Mouse (Mus musculus) intestine, embryonic 15.5 days (tissue): ENCODE measurements around the gene Zfp870. TPM values are rescaled to one million over a fixed set of nuclear protein-coding genes. Genes with fewer than 3 reads are reported as not detected.

Source experiments
- ATAC-seq: fragments of 200-750 bp; cut with Nextera tagmentation; 2 replicates; pipeline ENCODE4 v1.8.0; 2017; ENCODE audit warnings: moderate TSS enrichment, moderate library complexity
- H3K27ac ChIP-seq: fragments of 300-500 bp; sonication (generic); 2 replicates; pipeline ENCODE4 v1.5.1; 2015; ENCODE audit warnings: mild to moderate bottlenecking, inconsistent platforms
- H3K27me3 ChIP-seq: fragments of 300-500 bp; sonication (generic); replicated peaks from 2 replicates; pipeline ENCODE4 v1.6.1; 2015; ENCODE audit warnings: inconsistent platforms
- H3K36me3 ChIP-seq: fragments of 300-500 bp; sonication (generic); 2 replicates; pipeline ENCODE4 v1.6.1; 2015; ENCODE audit warnings: inconsistent platforms
- H3K4me1 ChIP-seq: fragments of 300-500 bp; sonication (generic); replicated peaks from 2 replicates; pipeline ENCODE4 v1.6.1; 2015; ENCODE audit warnings: inconsistent platforms
- H3K4me2 ChIP-seq: fragments of 300-500 bp; sonication (generic); replicated peaks from 2 replicates; pipeline ENCODE4 v1.6.1; 2015; ENCODE audit warnings: mild to moderate bottlenecking, inconsistent platforms
- H3K4me3 ChIP-seq: fragments of 300-500 bp; sonication (generic); replicated peaks from 2 replicates; pipeline ENCODE4 v1.5.1; 2015; ENCODE audit warnings: inconsistent platforms
- H3K9ac ChIP-seq: fragments of 300-500 bp; sonication (generic); 2 replicates; pipeline ENCODE4 v1.6.1; 2015; ENCODE audit warnings: inconsistent platforms
- H3K9me3 ChIP-seq: fragments of 300-500 bp; sonication (generic); 2 replicates; pipeline ENCODE4 v1.6.1; 2016; ENCODE audit warnings: inconsistent platforms
- WGBS: fragments of 180-500 bp; shearing (Covaris S2); methylation state at CpG from one replicate; pipeline ENCODE4 v1.1.7; 2015; 5-methylcytosine and 5-hydroxymethylcytosine counted together
- polyA plus RNA-seq: library from polyadenylated mRNA; unstranded; fragments of >200 nt; fragmentation: Nextera tagmentation; extraction: Ambion mirVana; gene quantifications from 2 replicates; pipeline ENCODE4 v1.2.1, GENCODE M21; 2015

Gene Zfp870
- 6.4 and 6.9 TPM in 2 replicates for polyA plus RNA-seq

DNA sequence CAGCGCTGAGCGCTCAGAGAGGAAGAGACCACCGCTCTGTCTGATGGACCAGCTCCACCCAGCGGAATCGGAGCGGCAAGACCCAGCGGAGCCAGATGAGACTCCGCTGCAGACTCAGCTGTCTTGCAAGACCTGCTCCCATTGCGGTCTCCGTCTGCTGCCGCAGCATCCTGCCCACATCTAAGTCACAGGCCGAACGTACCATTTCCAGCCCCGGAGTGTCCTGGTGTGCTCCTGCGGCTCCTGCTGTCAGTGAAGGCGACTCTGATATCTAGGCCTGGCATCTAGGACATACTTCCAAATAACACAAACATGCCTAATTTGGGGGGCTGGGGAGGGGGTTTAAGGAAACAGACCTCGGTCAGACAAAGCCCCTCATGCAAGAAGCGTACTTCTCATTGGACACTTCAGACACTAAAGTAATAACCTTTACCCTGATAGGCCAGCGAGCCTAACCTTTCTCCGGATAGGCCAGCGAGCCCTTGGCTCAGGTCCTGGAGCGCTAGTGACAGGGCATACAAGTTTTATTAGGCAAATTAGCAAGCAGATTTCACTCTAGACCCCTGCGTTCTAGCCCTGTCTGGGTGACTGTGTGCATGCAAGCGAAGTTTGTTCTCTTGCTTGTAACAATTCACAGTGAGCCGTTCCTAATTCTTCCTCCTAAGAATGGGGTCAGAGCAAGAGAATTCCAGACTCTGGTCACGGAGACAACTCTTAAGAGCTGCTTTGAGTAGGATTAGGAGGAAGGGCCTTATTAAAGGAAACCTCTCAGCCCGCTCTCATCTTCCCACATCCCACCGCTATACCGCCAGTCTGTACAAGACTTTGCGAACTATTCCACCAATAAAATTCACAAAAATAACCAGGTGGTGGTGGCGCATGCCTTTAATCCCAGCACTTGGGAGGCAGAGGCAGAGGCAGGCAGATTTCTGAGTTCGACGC lies at the start of gene Zfp870:
Zfp870 (minus strand) TSS at position 404 of the 942 bp plus-strand sequence.
- no peaks in the 10 kb centered on the region for H3K27me3 ChIP-seq
- peak within 1 kb of the TSS; percentile 87 for H3K27ac ChIP-seq
- peaks cover 7% of the 10 kb centered on the region for H3K4me1 ChIP-seq
- peak within 1 kb of the TSS; percentile 56 for H3K9ac ChIP-seq
- peak; percentile 98 for ATAC-seq
- peak within 1 kb of the TSS; percentile 70 for H3K4me3 ChIP-seq
- H3K4me2 ChIP-seq: peak within 1 kb of the TSS; percentile 59
- no peaks in the 10 kb centered on the region for H3K36me3 ChIP-seq
- 10% methylated on average over 33 of the region's 33 CpGs for WGBS
- no peaks in the 10 kb centered on the region for H3K9me3 ChIP-seq

GRCm38 (mm10) chr17:32939831-32940230 lies 48.4 kb upstream of the Zfp870 start:
- H3K27ac ChIP-seq: no peak overlapping the region
- no peaks in the 10 kb centered on the region for H3K36me3 ChIP-seq
- H3K4me1 ChIP-seq: no peaks in the 10 kb centered on the region
- no peaks in the 10 kb centered on the region for H3K9me3 ChIP-seq
- no peaks in the 10 kb centered on the region for H3K27me3 ChIP-seq
- WGBS: 85% methylated on average over 4 of the region's 4 CpGs
- no peak overlapping the region for H3K4me3 ChIP-seq
- no peak overlapping the region for H3K4me2 ChIP-seq
- no peak for ATAC-seq
- H3K9ac ChIP-seq: no peak overlapping the region

DNA sequence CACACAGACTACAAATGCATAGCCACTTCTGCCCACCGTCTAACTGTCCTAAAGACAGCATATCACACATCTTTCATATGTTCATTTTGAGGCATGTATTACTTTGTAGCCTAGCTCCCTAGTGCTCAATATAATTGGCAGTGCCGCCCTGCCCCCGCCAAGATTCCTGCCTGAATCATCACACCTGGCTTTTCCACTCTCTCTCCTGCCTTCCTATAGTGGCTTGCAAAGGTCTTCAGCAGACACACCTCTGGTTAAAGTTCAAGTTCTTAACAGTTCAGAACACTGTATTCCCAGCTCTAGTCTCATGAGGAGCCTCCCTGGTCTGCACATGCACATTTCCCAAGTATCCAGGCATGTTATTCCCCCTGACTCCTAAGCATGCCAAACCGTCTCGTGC lies 36.4 kb upstream of the Zfp870 start:
- H3K9me3 ChIP-seq: no peaks in the 10 kb centered on the region
- no peak overlapping the region for H3K4me3 ChIP-seq
- H3K36me3 ChIP-seq: no peaks in the 10 kb centered on the region
- no peaks in the 10 kb centered on the region for H3K27me3 ChIP-seq
- H3K27ac ChIP-seq: peak overlapping the region; percentile 54
- ATAC-seq: peak; percentile 80
- WGBS: 64% methylated on average over 5 of the region's 5 CpGs
- H3K4me2 ChIP-seq: no peak overlapping the region
- H3K9ac ChIP-seq: no peak overlapping the region
- H3K4me1 ChIP-seq: peaks cover 6% of the 10 kb centered on the region; the same call in 1 of the 2 replicates

DNA sequence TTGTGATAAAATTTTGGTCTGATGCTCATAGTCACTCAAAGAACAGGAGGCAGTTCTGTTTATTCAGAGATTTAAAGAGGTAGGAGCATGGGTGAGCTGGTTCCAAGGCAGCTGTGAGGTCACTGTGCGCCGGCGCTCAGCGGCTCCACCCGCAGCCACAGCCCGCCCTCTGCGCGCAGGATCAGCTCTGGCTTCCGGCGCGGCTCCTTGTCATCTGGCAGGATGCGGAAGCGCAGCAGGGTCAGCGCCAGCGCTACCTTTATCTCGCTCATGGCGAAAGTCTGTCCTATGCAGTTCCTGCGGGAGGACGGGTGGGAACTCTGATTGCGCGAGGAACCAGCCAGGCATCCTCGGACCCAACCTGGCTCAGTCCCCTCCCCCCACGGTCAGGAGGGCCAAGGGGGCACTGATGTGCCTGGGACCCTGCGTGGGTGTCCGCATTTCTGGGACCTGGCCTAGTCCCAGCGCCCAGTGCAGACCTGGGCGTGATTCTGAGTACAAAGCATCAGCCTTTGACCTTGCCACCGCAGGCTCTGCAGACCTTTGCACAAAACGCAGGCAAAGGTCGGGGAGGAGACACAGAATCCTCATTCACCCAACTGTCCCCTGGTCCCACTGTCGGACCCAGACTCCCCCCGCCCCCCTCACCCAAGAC lies 33.3 kb upstream of the Zfp870 start:
- peak; percentile 90 for ATAC-seq
- peak overlapping the region; percentile 86 for H3K4me2 ChIP-seq
- peak overlapping the region; percentile 60 for H3K9ac ChIP-seq
- no peaks in the 10 kb centered on the region for H3K9me3 ChIP-seq
- 12% methylated on average over 32 of the region's 32 CpGs for WGBS
- no peaks in the 10 kb centered on the region for H3K27me3 ChIP-seq
- H3K4me1 ChIP-seq: peaks cover 6% of the 10 kb centered on the region; the same call in 1 of the 2 replicates
- H3K36me3 ChIP-seq: no peaks in the 10 kb centered on the region
- H3K27ac ChIP-seq: peak overlapping the region; percentile 79
- peak overlapping the region; percentile 49 for H3K4me3 ChIP-seq

GRCm38 (mm10) chr17:32923681-32924080 lies 32.2 kb upstream of the Zfp870 start:
- WGBS: 89% methylated on average over 1 of the region's 1 CpGs
- Histone ChIP-seq H3K4me3 (no peak overlapping the region), H3K36me3 (no peaks in the 10 kb centered on the region), H3K27me3 (no peaks in the 10 kb centered on the region), H3K9me3 (no peaks in the 10 kb centered on the region), H3K4me2 (no peak overlapping the region), H3K9ac (no peak overlapping the region), H3K4me1 (peaks cover 6% of the 10 kb centered on the region; the same call in 1 of the 2 replicates), H3K27ac (no peak overlapping the region)
- ATAC-seq: no peak

DNA sequence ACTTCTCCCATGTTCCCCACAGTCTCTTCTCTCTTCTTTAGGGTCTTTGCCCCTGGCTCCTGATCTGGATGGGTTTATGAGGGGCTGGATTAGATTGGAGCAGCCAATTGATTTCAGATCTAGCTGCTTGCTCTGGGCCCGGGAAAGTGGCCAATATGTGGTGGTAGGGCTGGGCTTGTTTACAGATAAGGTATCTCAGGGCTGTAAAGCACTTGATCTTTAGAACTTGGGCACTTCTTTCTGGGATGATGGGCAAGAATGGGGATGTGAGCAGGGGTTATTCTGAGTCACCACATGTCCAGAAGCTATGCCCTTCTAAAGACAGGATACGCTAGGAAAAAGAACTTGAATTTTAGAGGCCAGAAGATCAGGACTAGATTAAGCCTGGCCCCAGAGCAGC lies 27.7 kb upstream of the Zfp870 start:
- Histone ChIP-seq H3K27me3 (no peaks in the 10 kb centered on the region), H3K4me1 (peaks cover 4% of the 10 kb centered on the region; the same call in 1 of the 2 replicates), H3K27ac (peak overlapping the region; percentile 79), H3K9ac (no peak overlapping the region), H3K4me2 (peak overlapping the region; percentile 7; the same call in 1 of the 2 replicates), H3K4me3 (no peak overlapping the region), H3K9me3 (no peaks in the 10 kb centered on the region), H3K36me3 (no peaks in the 10 kb centered on the region)
- peak; percentile 81 for ATAC-seq
- 38% methylated on average over 2 of the region's 2 CpGs for WGBS

GRCm38 (mm10) chr17:32917131-32917530 lies 25.7 kb upstream of the Zfp870 start, which contains the start of gene Cyp4f14:
Gene Cyp4f14, minus strand, starts transcription at chr17:32917342.
- H3K36me3 ChIP-seq: no peaks in the 10 kb centered on the region
- WGBS: 65% methylated on average over 2 of the region's 2 CpGs
- H3K27ac ChIP-seq: peak within 1 kb of the TSS; percentile 42
- H3K4me2 ChIP-seq: 0 out of 2 replicates have a peak within 1 kb of the TSS, but pooled peaks have one; percentile 5
- H3K9ac ChIP-seq: no peak within 1 kb of the TSS
- no peaks in the 10 kb centered on the region for H3K27me3 ChIP-seq
- H3K9me3 ChIP-seq: no peaks in the 10 kb centered on the region
- peaks cover 4% of the 10 kb centered on the region; the same call in 1 of the 2 replicates for H3K4me1 ChIP-seq
- H3K4me3 ChIP-seq: no peak within 1 kb of the TSS
- no peak for ATAC-seq

- Histone ChIP-seq H3K4me2 (0 out of 2 replicates have a peak overlapping the region, but pooled peaks have one; percentile 5), H3K9ac (no peak overlapping the region), H3K27me3 (no peaks in the 10 kb centered on the region), H3K4me1 (peaks cover 4% of the 10 kb centered on the region; the same call in 1 of the 2 replicates), H3K36me3 (no peaks in the 10 kb centered on the region), H3K4me3 (no peak overlapping the region), H3K27ac (peak overlapping the region; percentile 78), H3K9me3 (no peaks in the 10 kb centered on the region)
- 68% methylated on average over 1 of the region's 1 CpGs for WGBS
- peak; percentile 96 for ATAC-seq
Observed at GRCm38 (mm10) chr17:32916075-32916474, 24.6 kb upstream of the Zfp870 start.

DNA sequence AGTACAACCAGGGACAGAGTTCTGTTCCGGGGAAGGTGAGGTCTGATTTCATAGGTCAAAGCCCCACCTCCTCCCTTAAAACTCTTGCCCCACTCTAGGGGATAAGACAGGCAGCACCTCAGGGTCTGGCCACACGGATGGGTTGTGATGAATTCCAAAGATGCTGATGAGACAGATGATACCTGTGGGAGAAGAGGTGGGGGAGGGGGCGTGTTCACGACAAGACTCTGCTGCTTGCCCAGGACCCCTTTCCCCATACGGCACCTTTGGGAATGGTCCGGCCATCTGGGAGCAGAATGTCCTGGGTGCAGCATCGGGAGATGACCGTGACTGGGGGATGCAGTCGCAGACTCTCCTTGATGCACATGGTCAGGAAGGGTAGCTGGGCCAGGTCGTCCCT lies 14.7 kb upstream of the Zfp870 start:
- Histone ChIP-seq H3K27me3 (no peaks in the 10 kb centered on the region), H3K27ac (no peak overlapping the region), H3K9me3 (no peaks in the 10 kb centered on the region), H3K36me3 (no peaks in the 10 kb centered on the region), H3K4me1 (0 out of 2 replicates have a peak, but pooled peaks cover 3% of the 10 kb centered on the region), H3K4me2 (no peak overlapping the region), H3K4me3 (no peak overlapping the region), H3K9ac (no peak overlapping the region)
- 83% methylated on average over 10 of the region's 10 CpGs for WGBS
- peak; percentile 4; the same call in 1 of the 2 replicates for ATAC-seq

DNA sequence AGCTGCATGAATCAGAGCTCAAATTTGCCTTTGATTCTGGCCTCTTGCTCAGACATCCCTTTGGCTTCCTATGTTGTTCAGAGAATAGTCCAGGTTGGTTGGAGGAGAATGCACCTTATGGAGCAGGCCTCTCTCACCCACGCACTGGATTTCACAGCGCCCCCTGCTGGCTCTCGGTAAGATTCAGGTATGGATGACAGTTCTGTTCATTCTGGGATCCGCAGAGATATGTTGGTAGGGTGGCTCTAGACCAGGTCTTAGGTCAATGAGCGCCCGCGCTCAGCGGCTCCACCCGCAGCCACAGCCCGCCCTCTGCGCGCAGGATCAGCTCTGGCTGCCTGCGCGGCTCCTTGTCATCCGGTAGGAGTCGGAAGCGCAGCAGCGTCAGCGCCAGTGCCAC lies 13.8 kb upstream of the Zfp870 start:
- no peak overlapping the region for H3K9ac ChIP-seq
- H3K9me3 ChIP-seq: no peaks in the 10 kb centered on the region
- no peak overlapping the region for H3K4me3 ChIP-seq
- 8% methylated on average over 19 of the region's 19 CpGs for WGBS
- peak overlapping the region; percentile 52 for H3K4me2 ChIP-seq
- 0 out of 2 replicates have a peak, but pooled peaks cover 3% of the 10 kb centered on the region for H3K4me1 ChIP-seq
- no peaks in the 10 kb centered on the region for H3K36me3 ChIP-seq
- no peak overlapping the region for H3K27ac ChIP-seq
- ATAC-seq: peak; percentile 63
- no peaks in the 10 kb centered on the region for H3K27me3 ChIP-seq

- no peak overlapping the region for H3K4me3 ChIP-seq
- no peaks in the 10 kb centered on the region for H3K27me3 ChIP-seq
- no peaks in the 10 kb centered on the region for H3K9me3 ChIP-seq
- WGBS: 63% methylated on average over 2 of the region's 2 CpGs
- no peak overlapping the region for H3K9ac ChIP-seq
- H3K4me2 ChIP-seq: no peak overlapping the region
- no peak for ATAC-seq
- no peaks in the 10 kb centered on the region for H3K36me3 ChIP-seq
- H3K4me1 ChIP-seq: 0 out of 2 replicates have a peak, but pooled peaks cover 3% of the 10 kb centered on the region
- H3K27ac ChIP-seq: no peak overlapping the region
Observed at GRCm38 (mm10) chr17:32904414-32904813, 13.0 kb upstream of the Zfp870 start.
